Mouse (Mus musculus): Measurements from ENCODE around the gene Akap8. TPM values are rescaled to one million over a fixed set of nuclear protein-coding genes. Genes with fewer than 3 reads are reported as not detected.

Gene Akap8
- 144 and 172 TPM in 2 replicates for polyA plus RNA-seq (2012; rRNA removed)

GRCm38 (mm10) chr17:32320597-32321389 lies at the start of gene Akap8:
Akap8 (minus strand) TSS chr17:32321238.

GRCm38 (mm10) chr17:32350382-32350983 lies 29.4 kb upstream of the Akap8 start, which contains the start of gene Akap8l:
Akap8l (minus strand) TSS chr17:32350607.

GRCm38 (mm10) chr17:32284262-32285137 lies 36.5 kb downstream of the Akap8 start, which contains the start of gene Brd4:
Brd4 (minus strand) TSS chr17:32284722.

Other genes starting within 250 kb of the Akap8 start
- 61.2 and 68.9 TPM in 2 replicates for gene Notch3, start 154.4 kb downstream of the Akap8 start, polyA plus RNA-seq (2012; rRNA removed)
- gene Ephx3, start 131.7 kb downstream of the Akap8 start, polyA plus RNA-seq (2012; rRNA removed): 0.24 and 0.26 TPM in 2 replicates
- gene Brd4, start 36.5 kb downstream of the Akap8 start, polyA plus RNA-seq (2012; rRNA removed): 74.6 and 79.3 TPM in 2 replicates
- 131 and 236 TPM in 2 replicates for gene Akap8l, start 29.4 kb upstream of the Akap8 start, polyA plus RNA-seq (2012; rRNA removed)
- 63.1 and 67.4 TPM in 2 replicates for gene Wiz, start 68.2 kb upstream of the Akap8 start, polyA plus RNA-seq (2012; rRNA removed)
- 0.81 and 0.97 TPM in 2 replicates for gene Rasal3, start 82.3 kb upstream of the Akap8 start, polyA plus RNA-seq (2012; rRNA removed)
- gene Pglyrp2, start 102.9 kb upstream of the Akap8 start, polyA plus RNA-seq (2012; rRNA removed): 0.14 and 0.24 TPM in 2 replicates
- gene Cyp4f39, start 131.5 kb upstream of the Akap8 start, polyA plus RNA-seq (2012; rRNA removed): 0.16 and 0.26 TPM in 2 replicates
- gene Cyp4f17, start 184.8 kb upstream of the Akap8 start, polyA plus RNA-seq (2012; rRNA removed): 12.7 and 16.5 TPM in 2 replicates
- gene Cyp4f16, start 215.3 kb upstream of the Akap8 start, polyA plus RNA-seq (2012; rRNA removed): 17.5 and 24.1 TPM in 2 replicates

Measured in central nervous system, embryonic 11.5 days (tissue).